8 mouse cellular contexts compared by ENCODE assay signal in genomic region chr10:118141884-118142801, GRCm38 (mm10). TPM values are rescaled to one million over a fixed set of nuclear protein-coding genes. Genes with fewer than 3 reads are reported as not detected.
DNase-seq lines count a peak whose midpoint lies in the region; ATAC-seq and TF ChIP-seq lines count a peak whose summit lies in the region.

No protein-coding gene starts in this region.

- TF ChIP-seq POLR2A in kidney, adult 2 months (IDR thresholded peaks at IDR 0.05; ENCODE audit: low read depth, low read length) = no peak
- no peak for TF ChIP-seq POLR2A in bone marrow, adult 2 months (IDR thresholded peaks at IDR 0.05; ENCODE audit: borderline replicate concordance, control insufficient read depth, low read depth, low read length)
- no peak for TF ChIP-seq POLR2A in limb, embryonic 14.5 days (IDR thresholded peaks at IDR 0.05; ENCODE audit: borderline replicate concordance, extremely low read depth, insufficient read depth, insufficient read length)

- H3K4me3 ChIP-seq in kidney, adult 2 months (ENCODE audit: insufficient read depth, low read depth, low read length) = peak overlapping the region; percentile 94
- H3K4me3 ChIP-seq in bone marrow, adult 2 months (replicated peaks; ENCODE audit: control insufficient read depth, low read depth, low read length) = peak overlapping the region; percentile 91
- peak overlapping the region; percentile 76 for H3K4me3 ChIP-seq in limb, embryonic 14.5 days (replicated peaks; ENCODE audit: low read length)

- H3K36me3 ChIP-seq in kidney, adult 2 months (ENCODE audit: control insufficient read depth, insufficient read depth, low read length) = no peaks in the 10 kb centered on the region
- H3K36me3 ChIP-seq in limb, embryonic 14.5 days (ENCODE audit: control insufficient read depth, insufficient read depth, low read length) = peaks cover 7% of the 10 kb centered on the region

- peak; percentile 76 for ATAC-seq in limb, embryonic 14.5 days (ENCODE audit: low FRiP score, low read depth)

- H3K9ac ChIP-seq in limb, embryonic 14.5 days (ENCODE audit: low read depth, low read length, severe bottlenecking) = peak overlapping the region; percentile 65

- WGBS in kidney, adult 2 months = 6% methylated on average over 52 of the region's 53 CpGs
- 6% methylated on average over 53 of the region's 53 CpGs for WGBS in bone marrow, adult 2 months
- 3% methylated on average over 37 of the region's 53 CpGs for WGBS in limb, embryonic 14.5 days

- no peaks in the 10 kb centered on the region for H3K9me3 ChIP-seq in limb, embryonic 14.5 days (ENCODE audit: control insufficient read depth, low read length)

- no peaks in the 10 kb centered on the region for H3K4me1 ChIP-seq in kidney, adult 2 months (ENCODE audit: control insufficient read depth, insufficient read depth, low read length)
- no peaks in the 10 kb centered on the region; the same call in 1 of the 2 replicates for H3K4me1 ChIP-seq in bone marrow, adult 2 months (ENCODE audit: control insufficient read depth, insufficient read depth, low read length)
- H3K4me1 ChIP-seq in limb, embryonic 14.5 days (ENCODE audit: control insufficient read depth, insufficient read depth, low read length) = peaks cover 7% of the 10 kb centered on the region; the same call in 1 of the 2 replicates

- H3K4me2 ChIP-seq in limb, embryonic 14.5 days (replicated peaks; ENCODE audit: low read depth, low read length, severe bottlenecking) = peak overlapping the region; percentile 65

- no peak for DNase-seq in kidney, adult 2 months
- DNase-seq in kidney, postnatal 4 days = no peak
- peak; percentile 15 to 16 for DNase-seq in frontal cortex, postnatal 25 days (ENCODE audit: low spot score in 2 of 2)
- peak; percentile 7 for DNase-seq in limb, embryonic 14.5 days (ENCODE audit: low spot score)
- peak; percentile 33 for DNase-seq in retina, postnatal 7 days (ENCODE audit: low read depth, low spot score)
- DNase-seq in adrenal gland, postnatal 36 days = no peak
- no peak for DNase-seq in kidney, adult 11 months

- no peak for TF ChIP-seq CTCF in kidney, adult 2 months (conservative IDR thresholded peaks at IDR 0.05; ENCODE audit: insufficient read depth, insufficient read length, low read depth, low read length)
- TF ChIP-seq CTCF in bone marrow, adult 2 months (IDR thresholded peaks at IDR 0.05; ENCODE audit: control insufficient read depth, insufficient read depth, low read length) = no peak

- no peaks in the 10 kb centered on the region for H3K27me3 ChIP-seq in kidney, adult 2 months (replicated peaks; ENCODE audit: control insufficient read depth, insufficient read depth, low read length)
- no peaks in the 10 kb centered on the region for H3K27me3 ChIP-seq in limb, embryonic 14.5 days (ENCODE audit: control insufficient read depth, insufficient read depth, low read length)

- no peak overlapping the region for H3K27ac ChIP-seq in kidney, adult 2 months (ENCODE audit: insufficient read depth, low read depth, low read length)
- no peak overlapping the region; the same call in 1 of the 2 replicates for H3K27ac ChIP-seq in bone marrow, adult 2 months (ENCODE audit: control insufficient read depth, insufficient read depth, low read depth, low read length, poor library complexity)
- no peak overlapping the region for H3K27ac ChIP-seq in limb, embryonic 14.5 days (replicated peaks; ENCODE audit: low read depth, low read length)

RNA-seq across cellular contexts. Expression of gene Mdm1, which starts 0.5 kb away (rescaled TPM):
- polyA plus RNA-seq in kidney, adult 2 months (2012; rRNA removed) = 3.3 TPM in 2 replicates
- 5.3 and 17.4 TPM in 2 replicates for polyA plus RNA-seq in bone marrow, adult 2 months (2011; ENCODE audit: insufficient read depth, insufficient read length, low replicate concordance, missing spikeins)
- polyA plus RNA-seq in limb, embryonic 14.5 days (2012; rRNA removed) = 33.3 and 34.4 TPM in 2 replicates
- polyA plus RNA-seq in limb, embryonic 14.5 days (2014; fragmentation: Nextera tagmentation; extraction: Ambion mirVana) = 24.7 and 25.8 TPM in 2 replicates
- total RNA-seq in adrenal gland, postnatal 36 days (2021) = 10 to 100 TPM; 10.6 to 11.5 TPM

Comparison
In these comparisons a context has a peak if more than half of its experiments do, and no peak if none do; other contexts are left out.
1. DNase-seq: peak in frontal cortex, postnatal 25 days (2 of 2), limb, embryonic 14.5 days (single experiment) and retina, postnatal 7 days (single experiment); none in kidney, adult 2 months (single experiment), kidney, postnatal 4 days (0 of 2), adrenal gland, postnatal 36 days (0 of 2) and kidney, adult 11 months (single experiment).
2. Peak in every context shown above with its lines, with median percentiles within 50 percentile points of each other: H3K4me3 ChIP-seq.